Mouse (Mus musculus): Measurements from ENCODE around the gene Gm36028. TPM values are rescaled to one million over a fixed set of nuclear protein-coding genes. Genes with fewer than 3 reads are reported as not detected.

The Gm36028 gene
- polyA plus RNA-seq, 1 experiment = not detected

GRCm38 (mm10) chr16:37867791-37868505 is 7.0 kb upstream of the Gm36028 start, which contains the start of gene Lrrc58:
Gene Lrrc58 (plus strand): TSS chr16:37868389.
- Histone ChIP-seq H3K4me3 (ENCODE audit: insufficient read depth, low read depth, low read length) (peak within 1 kb of the TSS; percentile 57), H3K4me1 (ENCODE audit: control insufficient read depth, insufficient read depth, low read length) (peaks cover 7% of the 10 kb centered on the region), H3K27ac (ENCODE audit: insufficient read depth, low read depth, low read length) (peak within 1 kb of the TSS; percentile 87)
- WGBS = under 1% methylated on average over 84 of the region's 86 CpGs
- TF ChIP-seq POLR2A (IDR thresholded peaks at IDR 0.05; ENCODE audit: insufficient read depth, low read depth, low read length) (peak; percentile 96), CTCF (IDR thresholded peaks at IDR 0.05; ENCODE audit: insufficient read depth, low read depth, low read length) (no peak)

- TF ChIP-seq CTCF (IDR thresholded peaks at IDR 0.05; ENCODE audit: insufficient read depth, low read depth, low read length) (no peak), POLR2A (IDR thresholded peaks at IDR 0.05; ENCODE audit: insufficient read depth, low read depth, low read length) (no peak)
- Histone ChIP-seq H3K4me3 (ENCODE audit: insufficient read depth, low read depth, low read length) (no peak overlapping the region), H3K27ac (ENCODE audit: insufficient read depth, low read depth, low read length) (no peak overlapping the region), H3K4me1 (ENCODE audit: control insufficient read depth, insufficient read depth, low read length) (0 out of 2 replicates have a peak, but pooled peaks cover 3% of the 10 kb centered on the region)
- WGBS = 87% methylated on average over 9 of the region's 9 CpGs
These were observed 4.9 kb upstream of the Gm36028 start for GRCm38 (mm10) chr16:37865841-37866240.

- no peak for TF ChIP-seq POLR2A (IDR thresholded peaks at IDR 0.05; ENCODE audit: insufficient read depth, low read depth, low read length)
- TF ChIP-seq CTCF (IDR thresholded peaks at IDR 0.05; ENCODE audit: insufficient read depth, low read depth, low read length) = no peak
- 89% methylated on average over 3 of the region's 3 CpGs for WGBS
- Histone ChIP-seq H3K4me3 (ENCODE audit: insufficient read depth, low read depth, low read length) (no peak overlapping the region), H3K27ac (ENCODE audit: insufficient read depth, low read depth, low read length) (no peak overlapping the region), H3K4me1 (ENCODE audit: control insufficient read depth, insufficient read depth, low read length) (0 out of 2 replicates have a peak, but pooled peaks cover 3% of the 10 kb centered on the region)
These were observed 2.9 kb upstream of the Gm36028 start for GRCm38 (mm10) chr16:37863876-37864275.

GRCm38 (mm10) chr16:37860213-37860612 is 733 bp downstream of the Gm36028 start:
- 88% methylated on average over 7 of the region's 7 CpGs for WGBS
- TF ChIP-seq POLR2A (IDR thresholded peaks at IDR 0.05; ENCODE audit: insufficient read depth, low read depth, low read length) (no peak), CTCF (IDR thresholded peaks at IDR 0.05; ENCODE audit: insufficient read depth, low read depth, low read length) (no peak)
- Histone ChIP-seq H3K4me1 (ENCODE audit: control insufficient read depth, insufficient read depth, low read length) (no peaks in the 10 kb centered on the region), H3K4me3 (ENCODE audit: insufficient read depth, low read depth, low read length) (no peak overlapping the region), H3K27ac (ENCODE audit: insufficient read depth, low read depth, low read length) (no peak overlapping the region)

- 71% methylated on average over 8 of the region's 8 CpGs for WGBS
- H3K27ac ChIP-seq (ENCODE audit: insufficient read depth, low read depth, low read length) = no peak overlapping the region
- no peaks in the 10 kb centered on the region; the same call in 1 of the 2 replicates for H3K4me1 ChIP-seq (ENCODE audit: control insufficient read depth, insufficient read depth, low read length)
- no peak overlapping the region for H3K4me3 ChIP-seq (ENCODE audit: insufficient read depth, low read depth, low read length)
- TF ChIP-seq CTCF (IDR thresholded peaks at IDR 0.05; ENCODE audit: insufficient read depth, low read depth, low read length) (no peak), POLR2A (IDR thresholded peaks at IDR 0.05; ENCODE audit: insufficient read depth, low read depth, low read length) (no peak)
These were observed 3.5 kb downstream of the Gm36028 start for GRCm38 (mm10) chr16:37857495-37857894.

GRCm38 (mm10) chr16:37856327-37856726 is 4.6 kb downstream of the Gm36028 start:
- H3K27ac ChIP-seq (ENCODE audit: insufficient read depth, low read depth, low read length) = no peak overlapping the region
- H3K4me1 ChIP-seq (ENCODE audit: control insufficient read depth, insufficient read depth, low read length) = no peaks in the 10 kb centered on the region; the same call in 1 of the 2 replicates
- no peak overlapping the region for H3K4me3 ChIP-seq (ENCODE audit: insufficient read depth, low read depth, low read length)
- WGBS = 68% methylated on average over 3 of the region's 3 CpGs
- TF ChIP-seq POLR2A (IDR thresholded peaks at IDR 0.05; ENCODE audit: insufficient read depth, low read depth, low read length) (no peak), CTCF (IDR thresholded peaks at IDR 0.05; ENCODE audit: insufficient read depth, low read depth, low read length) (no peak)

GRCm38 (mm10) chr16:37855583-37855982 is 5.4 kb downstream of the Gm36028 start:
- Histone ChIP-seq H3K4me3 (ENCODE audit: insufficient read depth, low read depth, low read length) (no peak overlapping the region), H3K4me1 (ENCODE audit: control insufficient read depth, insufficient read depth, low read length) (no peaks in the 10 kb centered on the region; the same call in 1 of the 2 replicates), H3K27ac (ENCODE audit: insufficient read depth, low read depth, low read length) (no peak overlapping the region)
- 85% methylated on average over 8 of the region's 8 CpGs for WGBS
- TF ChIP-seq CTCF (IDR thresholded peaks at IDR 0.05; ENCODE audit: insufficient read depth, low read depth, low read length) (no peak), POLR2A (IDR thresholded peaks at IDR 0.05; ENCODE audit: insufficient read depth, low read depth, low read length) (no peak)

- WGBS = 80% methylated on average over 5 of the region's 5 CpGs
- H3K4me1 ChIP-seq (ENCODE audit: control insufficient read depth, insufficient read depth, low read length) = no peaks in the 10 kb centered on the region; the same call in 1 of the 2 replicates
- H3K4me3 ChIP-seq (ENCODE audit: insufficient read depth, low read depth, low read length) = no peak overlapping the region
- H3K27ac ChIP-seq (ENCODE audit: insufficient read depth, low read depth, low read length) = no peak overlapping the region
- no peak for TF ChIP-seq CTCF (IDR thresholded peaks at IDR 0.05; ENCODE audit: insufficient read depth, low read depth, low read length)
- no peak for TF ChIP-seq POLR2A (IDR thresholded peaks at IDR 0.05; ENCODE audit: insufficient read depth, low read depth, low read length)
These were observed 6.4 kb downstream of the Gm36028 start for GRCm38 (mm10) chr16:37854593-37854992.

- no peak overlapping the region for H3K4me3 ChIP-seq (ENCODE audit: insufficient read depth, low read depth, low read length)
- no peak for TF ChIP-seq CTCF (IDR thresholded peaks at IDR 0.05; ENCODE audit: insufficient read depth, low read depth, low read length)
- no peak for TF ChIP-seq POLR2A (IDR thresholded peaks at IDR 0.05; ENCODE audit: insufficient read depth, low read depth, low read length)
- no peak overlapping the region for H3K27ac ChIP-seq (ENCODE audit: insufficient read depth, low read depth, low read length)
- H3K4me1 ChIP-seq (ENCODE audit: control insufficient read depth, insufficient read depth, low read length) = no peaks in the 10 kb centered on the region; the same call in 1 of the 2 replicates
- WGBS = 78% methylated on average over 14 of the region's 14 CpGs
These were observed 6.9 kb downstream of the Gm36028 start for GRCm38 (mm10) chr16:37854054-37854453.
